Mouse (Mus musculus): ENCODE results near the gene Gm17482.
A peak's percentile ranks its signal among the peaks of the same experiment; 100 is the strongest.

GRCm38 (mm10) chr6:115267916-115268315, 40.8 kb downstream of the Gm17482 start:
- TF ChIP-seq POLR2A (IDR thresholded peaks at IDR 0.05; ENCODE audit: low read depth, low read length) (no peak), CTCF (IDR thresholded peaks at IDR 0.05; ENCODE audit: extremely low read depth, insufficient read depth, insufficient read length, insufficient replicate concordance) (peak; percentile 33; the same call in 1 of the 2 replicates)

All from spleen, adult 2 months (tissue).